Mouse (Mus musculus) embryo, embryonic 11.5 days (tissue): ENCODE measurements around the gene Hoxd13.

Experiments used
- DNase-seq: peaks from one replicate; pipeline ENCODE4 v3.0.0-alpha.2; 2012; ENCODE audit warnings: low read depth, low spot score

Gene Hoxd13

GRCm38 (mm10) chr2:74694066-74694465 is 26.0 kb downstream of the Hoxd13 start:
- no peak for DNase-seq

GRCm38 (mm10) chr2:74695383-74695782 is 27.3 kb downstream of the Hoxd13 start:
- no peak for DNase-seq

- DNase-seq: no peak
Measured at GRCm38 (mm10) chr2:74695813-74696430, 27.8 kb downstream of the Hoxd13 start.

GRCm38 (mm10) chr2:74696442-74697335 is 28.6 kb downstream of the Hoxd13 start:
- no peak for DNase-seq

GRCm38 (mm10) chr2:74697567-74698121 is 29.5 kb downstream of the Hoxd13 start, which contains the start of gene Hoxd9:
Gene Hoxd9 (plus strand): TSS chr2:74697727.
- no peak for DNase-seq

- no peak for DNase-seq
Measured at GRCm38 (mm10) chr2:74698201-74699052, 30.3 kb downstream of the Hoxd13 start.

- no peak for DNase-seq
Measured at GRCm38 (mm10) chr2:74699053-74699430, 30.9 kb downstream of the Hoxd13 start.

GRCm38 (mm10) chr2:74699664-74700545 is 31.8 kb downstream of the Hoxd13 start:
- DNase-seq: no peak

- no peak for DNase-seq
Measured at GRCm38 (mm10) chr2:74700546-74701112, 32.5 kb downstream of the Hoxd13 start.

- DNase-seq: no peak
Measured at GRCm38 (mm10) chr2:74701949-74702819, 34.1 kb downstream of the Hoxd13 start.

GRCm38 (mm10) chr2:74702820-74703219 is 34.7 kb downstream of the Hoxd13 start:
- no peak for DNase-seq

GRCm38 (mm10) chr2:74703317-74703716 is 35.2 kb downstream of the Hoxd13 start:
- DNase-seq: no peak

- DNase-seq: no peak
Measured at GRCm38 (mm10) chr2:74703720-74704392, 35.7 kb downstream of the Hoxd13 start.

GRCm38 (mm10) chr2:74704393-74704998 is 36.4 kb downstream of the Hoxd13 start, which contains the start of gene Hoxd8:
Gene Hoxd8 (plus strand): TSS chr2:74704615.
- DNase-seq: no peak

GRCm38 (mm10) chr2:74704999-74705466 is 36.9 kb downstream of the Hoxd13 start:
- no peak for DNase-seq

- DNase-seq: no peak
Measured at GRCm38 (mm10) chr2:74705467-74706089, 37.5 kb downstream of the Hoxd13 start.

GRCm38 (mm10) chr2:74706393-74706960 is 38.4 kb downstream of the Hoxd13 start:
- DNase-seq: no peak
